Mouse (Mus musculus) gastrocnemius, adult 18-20 months (tissue): ENCODE data around the gene Tubgcp2. TPM values are rescaled to one million over a fixed set of nuclear protein-coding genes. Genes with fewer than 3 reads are reported as not detected.

Source experiments
- DNase-seq: peaks from one replicate; pipeline ENCODE4 v3.0.0; 2021; ENCODE audit warnings: low spot score
- microRNA-seq: library from miRNA; unstranded; fragments of <30 nt; microRNA quantifications from one replicate; pipeline ENCODE4 v1.2.0, GENCODE M21; 2021
- total RNA-seq, 2 experiments: library from RNA; stranded (reverse); gene quantifications; 2 replicates each; pipeline ENCODE4 v1.2.3; 2021

Gene Tubgcp2
- total RNA-seq, 2 experiments from 2014 or later: 23.2 to 23.6 TPM

DNA sequence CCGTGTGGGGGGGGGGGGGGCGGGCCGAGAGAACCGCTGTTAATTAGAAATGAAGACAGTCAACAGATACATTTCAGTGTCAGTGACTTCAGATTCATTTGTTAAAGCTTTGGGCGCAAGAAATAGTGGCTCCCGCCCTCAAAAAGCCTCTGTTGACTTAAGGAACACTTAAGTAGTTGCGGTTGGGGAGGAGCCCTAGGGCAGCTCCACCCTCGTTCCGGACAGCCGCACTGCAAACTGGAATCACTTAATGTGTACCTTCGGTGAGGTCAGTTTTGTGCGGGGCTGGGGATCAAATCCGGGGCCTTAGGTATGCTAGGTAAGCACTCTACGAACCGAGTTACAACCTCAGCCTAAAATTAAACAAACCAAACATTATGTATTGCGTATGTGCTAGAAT, 85.4 kb downstream of the Tubgcp2 start:
- DNase-seq: no peak

DNA sequence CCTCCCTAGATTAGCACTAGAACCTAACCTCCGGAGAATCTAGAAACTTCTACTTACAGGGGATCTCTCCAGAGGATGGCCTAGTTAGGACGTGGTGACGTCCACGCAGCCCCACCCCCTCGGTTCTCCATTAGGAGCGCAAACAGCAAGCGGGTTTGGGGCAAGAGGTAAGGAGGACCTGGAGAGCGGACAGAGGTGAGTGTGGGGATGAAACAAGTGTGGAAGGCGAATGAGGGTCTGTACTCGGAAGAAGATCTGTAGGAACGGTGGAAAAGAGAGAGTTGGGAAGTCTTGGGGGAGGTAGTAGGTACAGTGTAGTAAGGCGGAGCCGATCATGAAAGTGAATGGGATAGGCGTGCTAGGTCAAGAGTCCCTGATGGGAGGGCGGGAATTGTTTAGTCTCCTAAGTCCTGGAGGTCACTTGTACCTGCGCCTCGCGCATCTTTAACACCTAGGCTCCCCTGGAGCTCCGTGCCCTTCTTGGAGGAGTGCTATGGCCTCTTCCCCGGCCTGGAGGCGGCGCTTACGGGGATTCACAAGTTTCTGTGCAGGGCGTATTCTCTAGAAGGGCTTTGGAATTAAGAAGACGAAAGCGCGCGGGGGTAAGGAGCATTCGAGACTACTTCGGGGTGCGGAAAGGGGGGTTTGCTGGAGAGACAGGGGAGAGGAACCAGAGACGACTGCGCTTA, 86.0 kb downstream of the Tubgcp2 start:
- DNase-seq: peak; percentile 20

GRCm38 (mm10) chr7:139949893-139950282, 86.6 kb downstream of the Tubgcp2 start:
- peak; percentile 46 for DNase-seq

DNA sequence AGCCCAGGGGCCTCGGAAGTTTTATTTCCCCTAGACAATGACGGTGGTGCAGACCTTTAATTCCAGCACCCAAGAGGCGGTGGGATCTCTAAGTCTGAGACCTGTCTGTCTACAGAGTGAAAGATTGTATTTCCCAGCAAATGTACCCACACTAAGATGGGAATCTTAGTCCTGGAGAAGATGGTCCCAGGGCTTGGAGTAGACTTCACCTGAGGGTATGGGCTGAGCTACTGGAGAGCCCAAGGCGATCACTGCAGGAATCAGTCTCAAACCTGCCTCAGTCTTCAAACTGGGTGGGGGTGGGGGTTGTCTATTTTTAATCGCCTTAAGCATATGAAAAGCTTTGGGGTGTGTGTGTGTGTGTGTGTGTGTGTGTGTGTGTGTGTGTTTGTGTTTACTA, 90.4 kb downstream of the Tubgcp2 start:
- DNase-seq: no peak

Small RNA genes lying within 50 kb of the gene (microRNA-seq; reads per million reads assigned to microRNA genes)
- gene Mir202: not detected
- gene Mir7062: not detected
- not detected for gene mmu-mir-7686

Other genes with a start within 250 kb of the Tubgcp2 start
- not detected for gene Adgra1, start 202.5 kb downstream of the Tubgcp2 start, total RNA-seq
- gene Kndc1, start 142.0 kb downstream of the Tubgcp2 start, total RNA-seq: not detected
- gene Utf1, start 92.9 kb downstream of the Tubgcp2 start, total RNA-seq: not detected
- not detected for gene 6430531B16Rik, start 57.9 kb downstream of the Tubgcp2 start, total RNA-seq
- under 1 TPM; 0.30 to 0.47 TPM for gene Adam8, start 44.1 kb downstream of the Tubgcp2 start, total RNA-seq
- 1 to 10 TPM; 8.3 to 8.6 TPM for gene Zfp511, start 278 bp downstream of the Tubgcp2 start, total RNA-seq
- gene Msx3, start 12.4 kb upstream of the Tubgcp2 start, total RNA-seq: not detected
- gene Caly, start 45.9 kb upstream of the Tubgcp2 start, total RNA-seq: under 1 TPM; 0.52 to 0.53 TPM
- gene Prap1, start 56.7 kb upstream of the Tubgcp2 start, total RNA-seq: not detected
- gene Fuom, start 65.8 kb upstream of the Tubgcp2 start, total RNA-seq: 10 to 100 TPM; 37.3 to 44.0 TPM
- gene Paox, start 79.1 kb upstream of the Tubgcp2 start, total RNA-seq: 1 to 10 TPM; 3.2 to 4.0 TPM
- 100 to 1,000 TPM; 138 to 150 TPM for gene Echs1, start 79.8 kb upstream of the Tubgcp2 start, total RNA-seq
- gene Mtg1, start 100.9 kb upstream of the Tubgcp2 start, total RNA-seq: 10 to 100 TPM; 27.8 to 30.9 TPM
- under 1 TPM in 1 of 2 experiments, not detected in 1; 0.07 TPM for gene Sprn, start 118.2 kb upstream of the Tubgcp2 start, total RNA-seq
- not detected for gene Olfr522, start 128.1 kb upstream of the Tubgcp2 start, total RNA-seq
- not detected for gene Olfr523, start 136.5 kb upstream of the Tubgcp2 start, total RNA-seq
- not detected for gene Olfr524, start 169.3 kb upstream of the Tubgcp2 start, total RNA-seq
- not detected for gene Cd163l1, start 181.6 kb upstream of the Tubgcp2 start, total RNA-seq
- not detected for gene 5830411N06Rik, start 210.6 kb upstream of the Tubgcp2 start, total RNA-seq